Mouse (Mus musculus) midbrain, embryonic 13.5 days (tissue): ENCODE results near the gene Ppp1ca. TPM values are rescaled to one million over a fixed set of nuclear protein-coding genes. Genes with fewer than 3 reads are reported as not detected.

Source experiments
- ATAC-seq: fragments of 200-750 bp; cut with Nextera tagmentation; 2 replicates; pipeline ENCODE4 v1.8.0; 2017; ENCODE audit warnings: mild to moderate bottlenecking, moderate TSS enrichment, moderate library complexity
- H3K27ac ChIP-seq: fragments of 300-500 bp; sonication (generic); 2 replicates; pipeline ENCODE4 v1.5.1; 2015; ENCODE audit warnings: inconsistent platforms, mild to moderate bottlenecking, moderate library complexity
- H3K27me3 ChIP-seq: fragments of 300-500 bp; sonication (generic); 2 replicates; pipeline ENCODE4 v1.6.1; 2015; ENCODE audit warnings: mild to moderate bottlenecking, inconsistent platforms
- H3K36me3 ChIP-seq: fragments of 300-500 bp; sonication (generic); 2 replicates; pipeline ENCODE4 v1.6.1; 2015; ENCODE audit warnings: mild to moderate bottlenecking, inconsistent platforms
- H3K4me1 ChIP-seq: fragments of 300-500 bp; sonication (generic); replicated peaks from 2 replicates; pipeline ENCODE4 v1.6.1; 2015; ENCODE audit warnings: inconsistent platforms
- H3K4me2 ChIP-seq: fragments of 300-500 bp; sonication (generic); replicated peaks from 2 replicates; pipeline ENCODE4 v1.6.1; 2015; ENCODE audit warnings: moderate library complexity, mild to moderate bottlenecking, inconsistent platforms
- H3K4me3 ChIP-seq: fragments of 300-500 bp; sonication (generic); replicated peaks from 2 replicates; pipeline ENCODE4 v1.5.1; 2015; ENCODE audit warnings: mild to moderate bottlenecking, inconsistent platforms
- H3K9ac ChIP-seq: fragments of 300-500 bp; sonication (generic); replicated peaks from 2 replicates; pipeline ENCODE4 v1.6.1; 2015; ENCODE audit warnings: mild to moderate bottlenecking, inconsistent platforms
- H3K9me3 ChIP-seq: fragments of 300-500 bp; sonication (generic); 2 replicates; pipeline ENCODE4 v1.6.1; 2016; ENCODE audit warnings: mild to moderate bottlenecking, inconsistent platforms
- WGBS: fragments of 180-500 bp; shearing (Covaris S2); methylation state at CpG from one replicate; pipeline ENCODE4 v1.1.7; 2015; 5-methylcytosine and 5-hydroxymethylcytosine counted together
- polyA plus RNA-seq: library from polyadenylated mRNA; unstranded; fragments of >200 nt; fragmentation: Nextera tagmentation; extraction: Ambion mirVana; gene quantifications from 2 replicates; pipeline ENCODE4 v1.2.1, GENCODE M21; 2015

The Ppp1ca gene
- polyA plus RNA-seq = 636 and 651 TPM in 2 replicates

GRCm38 (mm10) chr19:4191528-4192250 is at the start of gene Ppp1ca:
Ppp1ca (plus strand) TSS chr19:4192065.
- Histone ChIP-seq H3K36me3 (peaks cover 35% of the 10 kb centered on the region), H3K27me3 (no peaks in the 10 kb centered on the region), H3K4me2 (peak within 1 kb of the TSS; percentile 98), H3K9ac (peak within 1 kb of the TSS; percentile 96), H3K4me3 (peak within 1 kb of the TSS; percentile 97), H3K4me1 (peaks cover 20% of the 10 kb centered on the region), H3K9me3 (no peaks in the 10 kb centered on the region), H3K27ac (peak within 1 kb of the TSS; percentile 91)
- ATAC-seq = peak; percentile 93
- 8% methylated on average over 46 of the region's 47 CpGs for WGBS

- Histone ChIP-seq H3K9me3 (no peaks in the 10 kb centered on the region), H3K27ac (no peak overlapping the region), H3K27me3 (no peaks in the 10 kb centered on the region), H3K36me3 (no peaks in the 10 kb centered on the region), H3K4me1 (peaks cover 13% of the 10 kb centered on the region), H3K4me3 (no peak overlapping the region), H3K4me2 (no peak overlapping the region), H3K9ac (no peak overlapping the region)
- ATAC-seq = no peak
- 93% methylated on average over 18 of the region's 18 CpGs for WGBS
These were observed 49.3 kb upstream of the Ppp1ca start for GRCm38 (mm10) chr19:4142416-4143173.

DNA sequence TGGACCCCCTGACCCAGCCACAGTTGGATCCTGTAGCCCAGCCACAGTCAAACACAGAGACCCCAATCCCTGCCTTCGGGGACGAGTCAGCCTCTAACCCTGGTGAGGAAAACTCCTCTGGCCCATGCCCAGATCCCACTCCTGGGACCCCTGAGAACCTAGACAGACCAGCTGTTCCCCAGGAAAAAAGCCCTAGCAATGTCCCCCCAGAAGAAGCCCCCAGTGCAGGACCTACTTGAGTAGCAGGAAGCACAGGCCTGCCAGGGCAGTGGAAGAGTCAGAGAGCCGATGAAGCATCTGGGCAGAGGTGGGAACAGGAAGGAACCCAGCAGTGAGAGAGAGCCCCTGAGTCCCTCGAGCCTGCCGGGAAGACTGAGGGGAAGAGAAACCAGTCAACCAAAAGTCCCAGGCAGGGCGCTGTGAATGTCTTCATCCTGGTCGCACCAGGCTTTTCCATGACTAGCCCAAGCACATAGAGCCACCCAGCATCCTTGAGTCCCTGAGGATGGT is 48.1 kb upstream of the Ppp1ca start, which contains the start of gene Cabp4:
Gene Cabp4, minus strand, starts transcription at position 275 of the 510 bp plus-strand sequence.
- Histone ChIP-seq H3K4me3 (no peak within 1 kb of the TSS), H3K27ac (no peak within 1 kb of the TSS), H3K4me1 (peaks cover 20% of the 10 kb centered on the region), H3K36me3 (no peaks in the 10 kb centered on the region), H3K9me3 (no peaks in the 10 kb centered on the region), H3K27me3 (no peaks in the 10 kb centered on the region), H3K9ac (no peak within 1 kb of the TSS), H3K4me2 (no peak within 1 kb of the TSS)
- 84% methylated on average over 7 of the region's 7 CpGs for WGBS
- no peak for ATAC-seq

DNA sequence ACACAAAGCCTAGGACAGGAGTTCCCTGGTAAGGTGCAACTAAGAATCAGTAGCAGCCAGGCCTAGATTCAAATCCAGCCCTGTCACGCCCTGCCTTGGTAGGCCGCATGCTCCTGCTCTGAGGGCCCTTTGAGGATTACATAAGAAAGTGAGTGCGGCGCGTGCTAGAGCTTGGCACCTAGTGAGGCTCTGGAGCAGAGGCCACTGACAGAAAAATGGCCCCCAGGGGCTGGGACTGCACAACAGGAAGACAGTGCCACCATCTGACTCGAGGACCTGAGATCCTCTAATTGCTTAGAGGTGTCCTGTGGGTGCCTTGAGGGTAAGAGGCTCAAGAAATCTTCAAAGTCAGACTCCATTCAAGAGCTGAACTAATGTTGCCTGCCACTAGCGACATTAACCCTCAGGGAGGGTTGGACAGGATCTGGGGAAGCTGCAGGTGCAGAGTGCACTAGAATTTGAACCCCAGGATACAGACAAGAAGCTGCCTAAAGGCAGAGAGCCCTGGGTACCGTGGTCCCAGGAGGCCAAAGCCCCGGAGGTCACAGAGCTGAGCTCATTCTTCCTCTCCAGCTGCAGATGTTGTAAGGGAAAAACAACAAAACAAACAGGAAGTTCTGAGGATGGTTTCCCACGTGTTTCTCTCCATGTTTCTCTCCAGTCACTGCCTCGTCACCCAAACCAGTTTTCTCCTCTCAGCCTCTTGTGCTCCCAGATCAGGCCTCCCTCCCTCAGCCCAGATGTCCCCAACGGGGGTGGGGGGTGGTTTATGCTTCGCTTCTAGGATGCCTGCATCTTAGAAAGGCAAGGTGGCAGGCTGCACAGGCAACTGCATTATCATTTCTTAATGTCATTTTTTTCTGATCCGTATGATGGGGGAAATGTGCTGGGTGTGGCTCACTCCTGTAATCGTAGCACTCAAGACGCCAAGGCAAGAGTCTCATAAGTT is 47.0 kb upstream of the Ppp1ca start:
- H3K4me1 ChIP-seq = peaks cover 21% of the 10 kb centered on the region
- ATAC-seq = no peak
- H3K9me3 ChIP-seq = no peaks in the 10 kb centered on the region
- H3K4me2 ChIP-seq = no peak overlapping the region
- H3K4me3 ChIP-seq = no peak overlapping the region
- no peaks in the 10 kb centered on the region for H3K27me3 ChIP-seq
- no peaks in the 10 kb centered on the region for H3K36me3 ChIP-seq
- 86% methylated on average over 16 of the region's 16 CpGs for WGBS
- H3K27ac ChIP-seq = no peak overlapping the region
- H3K9ac ChIP-seq = no peak overlapping the region

GRCm38 (mm10) chr19:4145936-4146335 is 45.9 kb upstream of the Ppp1ca start:
- Histone ChIP-seq H3K4me1 (peaks cover 32% of the 10 kb centered on the region), H3K27ac (no peak overlapping the region), H3K4me2 (no peak overlapping the region), H3K27me3 (no peaks in the 10 kb centered on the region), H3K9me3 (no peaks in the 10 kb centered on the region), H3K9ac (no peak overlapping the region), H3K4me3 (no peak overlapping the region), H3K36me3 (peaks cover 11% of the 10 kb centered on the region)
- no peak for ATAC-seq
- 80% methylated on average over 5 of the region's 5 CpGs for WGBS

GRCm38 (mm10) chr19:4146366-4147021 is 45.4 kb upstream of the Ppp1ca start:
- Histone ChIP-seq H3K9me3 (no peaks in the 10 kb centered on the region), H3K36me3 (peaks cover 16% of the 10 kb centered on the region), H3K4me1 (peaks cover 35% of the 10 kb centered on the region), H3K4me2 (no peak overlapping the region), H3K27ac (no peak overlapping the region), H3K27me3 (no peaks in the 10 kb centered on the region), H3K9ac (no peak overlapping the region), H3K4me3 (no peak overlapping the region)
- WGBS = 60% methylated on average over 12 of the region's 12 CpGs
- ATAC-seq = no peak

DNA sequence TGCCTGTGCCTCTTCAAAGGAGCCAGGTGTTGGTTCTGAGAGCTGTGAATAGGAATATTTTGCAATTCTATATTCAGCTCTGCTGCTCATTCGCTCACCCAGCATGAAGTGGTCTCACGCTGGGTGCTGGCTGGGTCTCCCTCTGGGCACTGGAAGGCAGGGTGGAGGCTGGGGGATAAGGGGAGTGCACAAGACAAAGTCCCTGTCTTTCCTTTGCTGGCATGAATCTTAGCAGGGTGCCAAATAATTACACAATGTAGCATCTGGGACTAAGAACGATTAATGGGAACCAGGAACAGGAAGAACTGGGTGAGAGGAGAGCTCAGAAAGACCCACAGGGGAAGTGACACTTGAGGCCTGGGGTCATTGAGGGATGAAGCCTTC is 44.9 kb upstream of the Ppp1ca start:
- Histone ChIP-seq H3K9me3 (no peaks in the 10 kb centered on the region), H3K4me3 (no peak overlapping the region), H3K9ac (no peak overlapping the region), H3K4me1 (peaks cover 35% of the 10 kb centered on the region), H3K27ac (no peak overlapping the region), H3K36me3 (peaks cover 20% of the 10 kb centered on the region), H3K27me3 (no peaks in the 10 kb centered on the region), H3K4me2 (no peak overlapping the region)
- 50% methylated on average over 3 of the region's 3 CpGs for WGBS
- no peak for ATAC-seq

GRCm38 (mm10) chr19:4147782-4148490 is 43.9 kb upstream of the Ppp1ca start:
- H3K4me1 ChIP-seq = peaks cover 35% of the 10 kb centered on the region
- peaks cover 28% of the 10 kb centered on the region for H3K36me3 ChIP-seq
- 31% methylated on average over 9 of the region's 9 CpGs for WGBS
- H3K9me3 ChIP-seq = no peaks in the 10 kb centered on the region
- peak overlapping the region; percentile 94 for H3K4me2 ChIP-seq
- H3K27me3 ChIP-seq = no peaks in the 10 kb centered on the region
- H3K27ac ChIP-seq = peak overlapping the region; percentile 44; the same call in 1 of the 2 replicates
- ATAC-seq = peak; percentile 51
- H3K9ac ChIP-seq = peak overlapping the region; percentile 92
- peak overlapping the region; percentile 90 for H3K4me3 ChIP-seq

DNA sequence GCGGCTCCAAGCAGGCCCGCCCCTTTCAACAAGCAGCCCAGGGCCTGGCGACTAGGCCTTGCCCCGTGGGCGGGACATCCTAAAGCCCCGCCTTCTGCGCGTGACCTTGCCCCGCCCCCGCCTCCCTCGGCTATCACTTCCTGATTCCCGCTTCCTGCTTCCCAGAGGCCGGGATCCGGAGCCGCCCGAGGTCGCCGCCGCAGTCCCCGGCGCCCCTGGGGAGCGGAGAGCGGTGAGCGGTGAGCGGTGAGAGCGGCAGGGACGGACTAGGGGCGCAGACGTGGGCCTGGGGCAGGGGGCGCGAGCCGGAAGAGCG is 43.4 kb upstream of the Ppp1ca start, which contains the start of gene Coro1b:
Gene Coro1b, plus strand, starts transcription at position 129 of the 316 bp plus-strand sequence.
- Histone ChIP-seq H3K36me3 (peaks cover 34% of the 10 kb centered on the region), H3K9ac (peak within 1 kb of the TSS; percentile 92), H3K27ac (peak within 1 kb of the TSS; percentile 54), H3K4me1 (peaks cover 35% of the 10 kb centered on the region), H3K4me2 (peak within 1 kb of the TSS; percentile 94), H3K4me3 (peak within 1 kb of the TSS; percentile 90), H3K9me3 (no peaks in the 10 kb centered on the region), H3K27me3 (no peaks in the 10 kb centered on the region)
- under 1% methylated on average over 33 of the region's 33 CpGs for WGBS
- ATAC-seq = peak; percentile 97

DNA sequence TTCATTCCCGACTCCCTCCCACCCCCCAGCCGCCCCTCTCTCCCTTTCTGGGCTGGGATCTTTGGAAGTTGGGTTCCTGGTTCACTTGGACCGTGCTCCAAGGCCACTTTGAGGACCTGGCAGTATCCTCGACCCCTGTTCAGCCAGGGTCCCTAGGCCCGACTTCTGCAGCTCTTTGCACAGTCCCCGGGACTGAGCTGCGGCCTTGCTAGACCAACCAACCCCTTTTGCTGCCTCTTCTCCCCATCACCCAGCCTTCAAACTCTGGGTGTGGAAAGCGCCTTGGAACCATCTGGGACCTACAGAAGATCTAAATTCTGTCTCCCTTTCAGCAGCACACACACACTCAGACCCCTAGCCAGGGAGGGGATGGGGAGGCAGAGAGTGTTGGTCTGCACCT is 43.0 kb upstream of the Ppp1ca start:
- ATAC-seq = no peak; the same call in 1 of the 2 replicates
- Histone ChIP-seq H3K4me3 (peak overlapping the region; percentile 90), H3K27me3 (no peaks in the 10 kb centered on the region), H3K9me3 (no peaks in the 10 kb centered on the region), H3K4me2 (peak overlapping the region; percentile 94), H3K27ac (peak overlapping the region; percentile 54), H3K36me3 (peaks cover 37% of the 10 kb centered on the region), H3K9ac (peak overlapping the region; percentile 92), H3K4me1 (peaks cover 35% of the 10 kb centered on the region)
- WGBS = 4% methylated on average over 8 of the region's 8 CpGs
